Comparison of ENCODE assay signal across 8 mouse cellular contexts in the genomic region with DNA sequence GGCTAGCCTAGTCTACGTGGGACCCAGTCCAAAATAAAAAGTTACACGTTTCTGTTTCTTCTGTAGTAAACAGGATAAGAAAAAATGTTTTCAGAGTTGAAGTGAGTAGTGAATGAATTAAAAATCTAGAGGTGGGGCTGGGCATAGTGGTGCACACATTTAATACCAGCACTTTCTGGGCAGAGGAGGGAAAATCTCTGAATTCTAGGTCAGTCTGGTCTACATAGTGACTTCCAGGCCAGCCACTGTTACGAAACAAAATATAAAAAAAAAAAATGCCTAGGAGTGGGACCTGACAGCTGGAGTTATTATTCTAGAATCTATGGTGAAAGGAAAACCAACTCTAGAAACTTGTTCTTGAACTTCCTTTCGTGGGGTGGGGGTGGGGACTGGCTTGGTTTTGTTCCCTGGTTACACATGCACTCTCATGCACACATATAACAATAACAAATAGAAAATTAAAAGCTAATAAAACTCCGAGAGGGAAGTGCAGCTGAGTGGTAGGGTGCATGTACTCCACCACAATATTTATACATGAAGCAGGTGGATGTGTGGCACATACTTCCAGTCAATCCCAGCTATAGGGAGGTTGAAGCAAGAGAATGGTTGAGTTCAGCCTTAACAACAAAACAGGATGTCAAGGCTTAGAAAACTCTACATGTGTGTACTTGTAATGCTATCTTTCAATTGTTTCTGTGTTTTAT. TPM values are rescaled to one million over a fixed set of nuclear protein-coding genes. Genes with fewer than 3 reads are reported as not detected.
A peak's percentile ranks its signal among the peaks of the same experiment; 100 is the strongest.
DNase-seq lines count a peak whose midpoint lies in the region; ATAC-seq and TF ChIP-seq lines count a peak whose summit lies in the region.

No protein-coding gene starts in this region.

- ATAC-seq in granulocyte monocyte progenitor cell, adult 5-6 weeks (replicated peaks; ENCODE audit: poor library complexity, severe bottlenecking) = peak; percentile 26; the same call in 1 of the 2 replicates
- no peak for ATAC-seq in liver, embryonic 15.5 days (ENCODE audit: insufficient read depth)

- H3K9me3 ChIP-seq in E14TG2a.4 (ENCODE audit: low read length) = peaks cover 2% of the 10 kb centered on the region; the same call in 1 of the 2 replicates
- no peaks in the 10 kb centered on the region for H3K9me3 ChIP-seq in liver, embryonic 15.5 days (replicated peaks)

- H3K4me2 ChIP-seq in liver, embryonic 15.5 days = peak overlapping the region; percentile 88

- H3K4me3 ChIP-seq in heart, adult 2 months = no peak overlapping the region; the same call in 1 of the 2 replicates
- peak overlapping the region; percentile 90; the same call in 1 of the 2 replicates for H3K4me3 ChIP-seq in E14TG2a.4 (replicated peaks; ENCODE audit: low read length)
- H3K4me3 ChIP-seq in liver, embryonic 15.5 days (replicated peaks) = peak overlapping the region; percentile 88

- TF ChIP-seq POLR2A in heart, adult 2 months (IDR thresholded peaks at IDR 0.05; ENCODE audit: insufficient read depth, low read depth, low read length) = no peak

- WGBS in heart, adult 2 months = 36% methylated on average over 5 of the region's 5 CpGs
- 34% methylated on average over 5 of the region's 5 CpGs for WGBS in liver, embryonic 15.5 days (ENCODE audit: insufficient replicate concordance)

- 0 out of 2 replicates have a peak, but pooled peaks cover 2% of the 10 kb centered on the region for H3K79me2 ChIP-seq in heart, adult 2 months (replicated peaks; ENCODE audit: control insufficient read depth, insufficient read depth, low read length)

- intact Hi-C loops in heart, adult 2 months (cut with DNase I) = loop anchor here (1.0 to 10.0 kb wide), 2 partner anchors 57 to 342 kb away; no protein-coding TSS in a partner anchor
- intact Hi-C loops in heart, postnatal 14 days (cut with DNase I) = loop anchor here (5.0 kb wide), 1 partner anchor 85 kb away; no protein-coding TSS in a partner anchor

- peaks cover 19% of the 10 kb centered on the region for H3K36me3 ChIP-seq in heart, adult 2 months (ENCODE audit: control insufficient read depth, insufficient read depth, low read length)
- H3K36me3 ChIP-seq in E14TG2a.4 (ENCODE audit: insufficient read depth, low read length) = peaks cover 33% of the 10 kb centered on the region
- peaks cover 16% of the 10 kb centered on the region for H3K36me3 ChIP-seq in liver, embryonic 15.5 days (replicated peaks)

- H3K9ac ChIP-seq in heart, adult 2 months (ENCODE audit: low read depth, low read length) = no peak overlapping the region
- H3K9ac ChIP-seq in liver, embryonic 15.5 days = no peak overlapping the region

- H3K4me1 ChIP-seq in heart, adult 2 months (ENCODE audit: control insufficient read depth, insufficient read depth, low read length) = peaks cover 5% of the 10 kb centered on the region; the same call in 1 of the 2 replicates
- peaks cover 77% of the 10 kb centered on the region for H3K4me1 ChIP-seq in E14TG2a.4 (replicated peaks; ENCODE audit: low read depth, low read length)
- H3K4me1 ChIP-seq in liver, embryonic 15.5 days (replicated peaks) = peaks cover 38% of the 10 kb centered on the region

- H3K27ac ChIP-seq in heart, adult 2 months = peak overlapping the region; percentile 50
- peak overlapping the region; percentile 90; the same call in 1 of the 2 replicates for H3K27ac ChIP-seq in liver, embryonic 15.5 days (replicated peaks)

- no peak for DNase-seq in heart, adult 2 months
- no peak for DNase-seq in heart, postnatal 14 days
- DNase-seq in spleen, adult 12 weeks (ENCODE audit: low spot score) = no peak
- no peak for DNase-seq in cerebellum, adult 8-10 months
- no peak for DNase-seq in urinary bladder, postnatal 10 days (ENCODE audit: low spot score)

- TF ChIP-seq CTCF in heart, adult 2 months (IDR thresholded peaks at IDR 0.05) = no peak
- no peak for TF ChIP-seq CTCF in E14TG2a.4 (conservative IDR thresholded peaks at IDR 0.05; ENCODE audit: low read length)

- no peaks in the 10 kb centered on the region for H3K27me3 ChIP-seq in heart, adult 2 months (ENCODE audit: control insufficient read depth, insufficient read depth, low read length)
- no peaks in the 10 kb centered on the region for H3K27me3 ChIP-seq in E14TG2a.4 (ENCODE audit: insufficient read depth, low read length)
- no peaks in the 10 kb centered on the region for H3K27me3 ChIP-seq in liver, embryonic 15.5 days

- TF ChIP-seq EP300 in heart, adult 2 months (IDR thresholded peaks at IDR 0.05; ENCODE audit: insufficient read depth, low read depth, low read length) = no peak

RNA-seq across cellular contexts. Expression of gene Ccdc117, which starts 0.6 kb away (rescaled TPM):
- 10 to 100 TPM; 21.7 to 25.6 TPM for total RNA-seq in heart, adult 2 months (2021)
- 6.0 and 13.6 TPM in 2 replicates for polyA plus RNA-seq in heart, adult 2 months (2012; rRNA removed)
- 10 to 100 TPM; 17.6 to 20.5 TPM for total RNA-seq in heart, postnatal 14 days (2021)
- total RNA-seq in granulocyte monocyte progenitor cell, adult 5-6 weeks (2014; fragmentation: Nextera tagmentation) = 16.3 and 18.5 TPM in 2 replicates
- 26.1 and 38.3 TPM in 2 replicates for total RNA-seq in granulocyte monocyte progenitor cell, adult 5-6 weeks (2017)
- polyA plus RNA-seq in liver, embryonic 15.5 days (2015; fragmentation: Nextera tagmentation; extraction: Ambion mirVana) = 8.1 and 8.8 TPM in 2 replicates

RNA-seq across cellular contexts. Expression of gene Xbp1, which starts 22.2 kb away (rescaled TPM):
- 10 to 100 TPM; 73.3 to 80.4 TPM for total RNA-seq in heart, adult 2 months (2021)
- 46.3 and 86.1 TPM in 2 replicates for polyA plus RNA-seq in heart, adult 2 months (2012; rRNA removed)
- total RNA-seq in heart, postnatal 14 days (2021) = 10 to 100 TPM; 50.8 to 65.3 TPM
- 197 TPM in 2 replicates for total RNA-seq in granulocyte monocyte progenitor cell, adult 5-6 weeks (2014; fragmentation: Nextera tagmentation)
- 194 and 200 TPM in 2 replicates for total RNA-seq in granulocyte monocyte progenitor cell, adult 5-6 weeks (2017)
- 109 and 117 TPM in 2 replicates for polyA plus RNA-seq in liver, embryonic 15.5 days (2015; fragmentation: Nextera tagmentation; extraction: Ambion mirVana)

RNA-seq across cellular contexts. Expression of gene Ankrd36, which starts 26.9 kb away (rescaled TPM):
- total RNA-seq in heart, adult 2 months (2021) = not detected
- polyA plus RNA-seq in heart, adult 2 months (2012; rRNA removed) = 0.12 and 0.23 TPM in 2 replicates
- total RNA-seq in heart, postnatal 14 days (2021) = not detected
- total RNA-seq in granulocyte monocyte progenitor cell, adult 5-6 weeks (2014; fragmentation: Nextera tagmentation) = not detected in 2 replicates
- not detected in 2 replicates for total RNA-seq in granulocyte monocyte progenitor cell, adult 5-6 weeks (2017)
- 1.0 and 1.2 TPM in 2 replicates for polyA plus RNA-seq in liver, embryonic 15.5 days (2015; fragmentation: Nextera tagmentation; extraction: Ambion mirVana)
